30 mouse cellular contexts compared by ENCODE assay signal in genomic region chr17:72182414-72182813, GRCm38 (mm10).
DNase-seq lines count a peak whose midpoint lies in the region; ATAC-seq and TF ChIP-seq lines count a peak whose summit lies in the region.
"Had no signal": no experiment of that assay in that cellular context is flagged by ENCODE, and none has a peak within 500 bp of the region (broad histone marks: within the 10 kb centered on the region; RNA-seq: fewer than 3 reads in every experiment).

No protein-coding gene starts in this region.

- peak overlapping the region; percentile 51; the same call in 1 of the 2 replicates for H3K27ac ChIP-seq in thymus, adult 2 months (ENCODE audit: control insufficient read depth, insufficient read depth, low read length)
- H3K27ac ChIP-seq: forebrain, embryonic 12.5 days; heart, embryonic 13.5 days; hindbrain, embryonic 10.5 days; hindbrain, embryonic 15.5 days; intestine, embryonic 15.5 days; kidney, postnatal 0 days; liver, embryonic 13.5 days; neural tube, embryonic 12.5 days had no signal

- H3K4me1 ChIP-seq in thymus, adult 2 months (replicated peaks; ENCODE audit: control insufficient read depth, insufficient read depth, low read length): peaks cover 6% of the 10 kb centered on the region
- H3K4me1 ChIP-seq: heart, embryonic 13.5 days; intestine, embryonic 15.5 days; liver, embryonic 13.5 days; neural tube, embryonic 12.5 days had no signal

- ATAC-seq in common myeloid progenitor, adult 5-6 weeks (replicated peaks; ENCODE audit: low read depth, poor library complexity, severe bottlenecking): peak; percentile 74
- peak; percentile 80 for ATAC-seq in megakaryocyte progenitor cell, adult 5-6 weeks (replicated peaks; ENCODE audit: poor library complexity)
- ATAC-seq: activated CD4-positive, CD25-positive, alpha-beta regulatory T cell, adult 4 months; forebrain, postnatal 0 days; intestine, embryonic 15.5 days; lung, postnatal 0 days; midbrain, embryonic 16.5 days had no signal

- H3K36me3 ChIP-seq in thymus, adult 2 months (ENCODE audit: control insufficient read depth, insufficient read depth, low read length): no peaks in the 10 kb centered on the region
- H3K36me3 ChIP-seq: forebrain, embryonic 12.5 days; heart, embryonic 13.5 days; hindbrain, embryonic 10.5 days; hindbrain, embryonic 15.5 days; intestine, embryonic 15.5 days; liver, embryonic 13.5 days; neural tube, embryonic 12.5 days had no signal

- DNase-seq in thymus, adult 2 months: peak; percentile 9
- DNase-seq in thymus, postnatal 10 days (ENCODE audit: low spot score in 2 of 2): no peak
- DNase-seq in thymus, postnatal 4 days: peak; percentile 6
- DNase-seq in urinary bladder, postnatal 25 days (ENCODE audit: low spot score): no peak
- DNase-seq in yolk sac, embryonic 10.5 days (ENCODE audit: low spot score): no peak
- DNase-seq: adrenal gland, adult 2 months; adrenal gland, postnatal 36 days; cerebellum, adult 18-20 months; cerebellum, postnatal 10 days; forebrain, postnatal 0 days; gastrocnemius, postnatal 25 days; heart, postnatal 10 days; kidney, adult 2 months; kidney, postnatal 4 days; left cerebral cortex, postnatal 4 days; liver, embryonic 13.5 days; right cerebral cortex, postnatal 4 days had no signal

- TF ChIP-seq POLR2A in thymus, adult 2 months (IDR thresholded peaks at IDR 0.05; ENCODE audit: control insufficient read depth, extremely low read depth, insufficient read depth, low read length, poor library complexity): no peak

- no peak overlapping the region for H3K4me3 ChIP-seq in thymus, adult 2 months (ENCODE audit: control insufficient read depth, insufficient read depth, low read length)
- H3K4me3 ChIP-seq: erythroblast, embryonic 14.5 days; forebrain, embryonic 12.5 days; heart, embryonic 13.5 days; hindbrain, embryonic 10.5 days; hindbrain, embryonic 15.5 days; intestine, embryonic 15.5 days; liver, embryonic 13.5 days; neural tube, embryonic 12.5 days had no signal

- H3K27me3 ChIP-seq in thymus, adult 2 months (ENCODE audit: control insufficient read depth, insufficient read depth, low read length): no peaks in the 10 kb centered on the region
- H3K27me3 ChIP-seq: forebrain, embryonic 12.5 days; heart, embryonic 13.5 days; hindbrain, embryonic 15.5 days; intestine, embryonic 15.5 days; liver, embryonic 13.5 days; neural tube, embryonic 12.5 days had no signal

- no peak for TF ChIP-seq CTCF in thymus, adult 2 months (IDR thresholded peaks at IDR 0.05; ENCODE audit: borderline replicate concordance, control insufficient read depth, extremely low read depth, insufficient read depth, low read length, poor library complexity)

- 0% methylated on average over 2 of the region's 2 CpGs for WGBS in thymus, adult 2 months

Comparison
In these comparisons a context has a peak if more than half of its experiments do, and no peak if none do; other contexts are left out.
1. DNase-seq: peak in thymus, adult 2 months (single experiment) and thymus, postnatal 4 days (single experiment); none in thymus, postnatal 10 days (0 of 2), urinary bladder, postnatal 25 days (single experiment) and yolk sac, embryonic 10.5 days (single experiment).